Mouse (Mus musculus): ENCODE data around the gene Csnk2b.

Gene Csnk2b

GRCm38 (mm10) chr17:35121871-35122303 is at the start of gene Csnk2b:
Csnk2b (minus strand) TSS chr17:35122053.
- DNase-seq (ENCODE audit: extremely low read depth, insufficient read length, low spot score) = no peak

GRCm38 (mm10) chr17:35168541-35169207 is 46.8 kb upstream of the Csnk2b start:
- no peak for DNase-seq (ENCODE audit: extremely low read depth, insufficient read length, low spot score)

DNA sequence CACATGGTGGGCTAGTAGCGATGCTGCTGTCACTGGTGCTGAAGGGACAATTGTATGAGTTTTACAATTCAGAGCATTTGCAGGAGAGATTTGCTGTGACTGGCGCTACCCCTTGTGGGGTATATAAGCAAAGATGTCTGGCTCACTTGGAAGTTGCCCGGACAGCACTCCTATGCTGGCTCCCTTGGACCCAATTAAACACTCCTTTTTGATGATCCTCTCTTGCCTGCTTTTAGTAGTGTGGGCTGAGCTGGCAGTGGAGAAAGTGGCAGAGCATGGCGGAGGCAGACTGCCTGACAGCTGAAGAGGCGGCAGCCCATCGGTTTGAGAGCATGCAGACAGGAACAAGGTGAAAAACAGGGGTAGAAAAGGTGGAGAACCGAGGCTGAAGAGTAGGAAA is 45.9 kb upstream of the Csnk2b start:
- no peak for DNase-seq (ENCODE audit: extremely low read depth, insufficient read length, low spot score)

DNA sequence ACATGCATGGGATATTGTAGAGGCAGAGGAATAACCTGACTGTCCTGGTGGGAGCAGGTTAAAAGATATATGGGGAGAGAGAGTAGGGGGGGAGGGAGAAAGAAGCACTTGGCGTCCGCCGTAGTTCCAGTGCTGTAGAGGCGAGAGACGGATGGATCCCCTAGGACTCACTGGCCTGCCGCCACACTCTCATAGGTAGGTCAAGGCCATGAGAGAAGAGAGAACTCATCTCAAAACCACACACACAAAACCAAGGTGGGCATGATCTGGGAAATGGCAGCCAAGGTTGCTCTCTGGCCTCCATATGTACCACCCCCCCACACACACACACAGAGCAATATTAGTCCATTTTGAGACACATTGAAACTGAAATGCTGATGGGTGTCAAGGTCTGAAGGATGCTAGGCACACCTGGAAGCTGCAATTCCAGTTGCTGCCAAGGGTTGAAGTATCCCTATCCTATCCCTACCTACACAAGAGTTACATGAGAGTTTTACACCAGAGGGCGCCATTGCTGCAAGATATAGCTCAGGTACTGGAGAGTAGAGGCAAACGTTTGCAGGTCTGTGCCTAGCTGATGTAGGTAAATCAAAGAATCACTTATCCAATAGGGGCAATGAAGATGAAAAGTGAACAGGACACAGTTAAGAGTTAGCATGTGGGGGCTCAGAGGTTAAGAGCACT is 44.6 kb upstream of the Csnk2b start:
- DNase-seq (ENCODE audit: extremely low read depth, insufficient read length, low spot score) = no peak

DNA sequence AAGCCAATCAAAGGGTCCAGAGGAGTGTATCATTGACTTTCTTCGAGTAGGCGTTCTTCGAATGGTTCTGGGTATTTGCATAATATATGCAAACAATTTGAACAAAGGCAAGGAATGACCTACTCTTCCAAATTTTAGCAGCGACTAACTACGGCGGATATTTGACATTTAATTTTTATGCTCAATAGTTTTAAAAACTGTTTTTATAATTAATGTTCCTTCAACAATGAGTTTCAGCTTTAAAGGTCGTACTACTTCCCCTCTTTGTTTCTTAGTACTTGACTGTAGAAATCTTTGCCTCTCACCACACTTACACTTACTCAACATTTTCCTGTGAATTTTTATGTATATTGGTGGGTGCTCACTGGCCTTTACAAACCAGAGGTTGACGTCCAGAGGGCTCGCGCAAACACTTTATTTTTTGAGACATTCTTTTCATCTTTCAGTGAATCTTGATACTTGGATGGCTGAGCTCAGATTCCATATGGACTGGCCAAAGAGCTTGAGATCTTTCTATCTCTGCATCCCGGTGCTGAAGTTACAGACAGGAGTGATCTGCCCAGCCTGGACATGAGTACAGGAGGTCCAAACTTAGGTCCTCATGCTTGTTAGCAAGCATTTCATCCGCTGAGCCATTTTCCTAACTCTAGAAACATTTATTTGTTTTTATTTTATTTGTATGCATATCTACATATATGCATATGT is 43.8 kb upstream of the Csnk2b start:
- DNase-seq (ENCODE audit: extremely low read depth, insufficient read length, low spot score) = no peak

- peak; percentile 99 for DNase-seq (ENCODE audit: extremely low read depth, insufficient read length, low spot score)
Measured at GRCm38 (mm10) chr17:35164568-35165450, 43.0 kb upstream of the Csnk2b start, which contains the start of gene Prrc2a. Prrc2a (minus strand) TSS chr17:35164897.

DNA sequence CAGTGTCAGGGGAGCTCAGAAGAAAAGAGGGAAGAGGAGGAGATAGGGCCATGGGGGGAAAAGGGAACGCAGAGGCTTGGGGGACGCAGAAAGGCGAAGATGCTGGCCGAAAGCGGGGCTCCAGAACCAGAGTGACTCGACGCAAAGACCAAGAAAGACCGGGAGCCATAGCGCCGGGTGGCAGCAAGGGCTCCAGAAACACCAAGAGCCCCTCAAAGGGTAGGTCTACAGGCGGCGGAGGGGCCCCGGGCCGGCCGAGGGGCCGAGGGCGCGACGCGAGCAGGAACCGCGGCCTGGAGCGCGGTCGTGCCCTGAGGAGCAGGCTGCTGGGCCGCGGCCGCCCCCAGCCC is 42.3 kb upstream of the Csnk2b start:
- no peak for DNase-seq (ENCODE audit: extremely low read depth, insufficient read length, low spot score)

- DNase-seq (ENCODE audit: extremely low read depth, insufficient read length, low spot score) = no peak
Measured at GRCm38 (mm10) chr17:35163326-35164081, 41.7 kb upstream of the Csnk2b start.

DNA sequence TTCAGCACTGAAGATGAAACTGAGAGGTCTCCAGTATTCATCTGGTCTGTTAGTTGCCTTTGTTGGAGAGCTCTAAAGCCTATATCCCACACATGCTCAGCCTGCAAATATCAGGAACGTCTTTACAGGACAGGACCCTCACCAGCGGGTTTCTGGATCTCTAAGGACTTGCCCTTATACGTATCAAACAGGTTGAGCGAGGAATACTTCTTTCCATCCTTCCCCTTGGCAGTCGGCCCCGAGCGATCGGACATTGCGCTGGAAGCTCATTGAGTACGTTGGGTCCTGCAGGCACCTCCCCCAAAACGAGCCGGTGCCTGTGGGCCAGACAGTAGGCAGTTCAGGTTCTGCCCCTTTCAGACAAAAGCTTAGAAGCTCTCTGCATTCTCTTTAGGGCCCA is 40.9 kb upstream of the Csnk2b start:
- DNase-seq (ENCODE audit: extremely low read depth, insufficient read length, low spot score) = no peak

DNA sequence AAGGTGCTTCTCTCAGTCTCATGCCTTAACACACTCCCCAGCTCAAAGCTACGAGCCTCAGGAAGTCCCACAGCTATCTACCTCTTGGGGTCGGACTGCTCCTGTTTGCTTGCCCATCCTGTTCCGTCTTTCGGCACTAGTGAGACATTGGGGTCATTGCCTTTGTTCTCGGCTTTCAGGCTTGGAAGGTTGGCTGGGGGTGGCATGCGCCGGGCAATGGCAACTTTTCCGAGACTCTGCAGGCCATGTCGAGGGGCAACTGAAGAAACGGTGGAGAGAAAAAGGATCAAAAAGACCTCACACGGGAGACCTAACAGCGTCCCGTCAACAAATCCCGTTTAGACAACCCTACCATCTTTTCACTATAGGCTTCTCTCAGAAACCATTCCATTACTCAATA is 40.3 kb upstream of the Csnk2b start:
- no peak for DNase-seq (ENCODE audit: extremely low read depth, insufficient read length, low spot score)

GRCm38 (mm10) chr17:35161421-35161820 is 39.6 kb upstream of the Csnk2b start:
- DNase-seq (ENCODE audit: extremely low read depth, insufficient read length, low spot score) = no peak

DNA sequence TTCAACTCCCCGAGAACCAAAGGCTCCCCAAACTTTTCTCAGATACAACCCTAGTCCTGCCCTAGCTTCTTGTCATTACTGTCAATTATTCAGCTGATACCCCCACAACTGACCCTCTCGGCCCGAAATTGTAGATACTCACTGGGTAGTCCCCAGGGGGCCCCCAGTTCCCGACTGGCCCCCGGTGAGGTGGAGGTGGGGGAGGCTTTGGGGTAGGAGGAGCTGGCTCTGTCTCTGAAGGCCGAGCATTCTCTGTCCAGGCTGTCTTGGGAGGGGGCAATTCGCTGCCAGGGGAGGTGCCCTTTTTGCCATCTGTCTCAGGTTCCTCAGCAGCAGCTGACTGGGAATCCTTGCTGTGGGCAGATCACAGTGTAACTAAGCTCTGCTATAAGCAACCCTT is 37.8 kb upstream of the Csnk2b start:
- DNase-seq (ENCODE audit: extremely low read depth, insufficient read length, low spot score) = no peak

GRCm38 (mm10) chr17:35158850-35159593 is 37.2 kb upstream of the Csnk2b start:
- no peak for DNase-seq (ENCODE audit: extremely low read depth, insufficient read length, low spot score)

DNA sequence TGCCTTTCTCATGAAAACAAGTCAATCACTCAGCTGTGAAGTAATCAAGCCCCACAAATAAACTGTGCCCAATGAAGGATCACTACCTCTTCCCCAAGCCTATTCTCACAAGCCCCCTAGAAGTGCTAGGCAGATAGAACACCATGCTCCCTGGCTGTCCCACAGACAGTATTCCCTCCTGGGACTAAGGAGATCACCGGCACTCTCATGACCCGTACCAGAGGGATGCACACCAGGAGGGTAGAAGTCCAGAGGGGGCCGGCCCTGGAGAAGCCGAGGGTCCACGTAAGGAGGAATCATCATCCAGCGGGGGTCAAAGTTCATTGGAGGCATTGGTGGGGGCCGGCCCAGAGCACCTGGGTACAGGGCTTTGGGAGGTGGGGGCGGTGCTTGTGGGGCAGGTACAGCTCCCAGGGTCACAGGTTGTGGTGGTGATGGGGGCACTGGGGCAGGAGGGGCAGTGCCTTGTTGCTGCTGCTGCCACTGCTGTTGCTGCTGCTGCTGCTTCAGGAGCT is 35.9 kb upstream of the Csnk2b start:
- DNase-seq (ENCODE audit: extremely low read depth, insufficient read length, low spot score) = no peak

DNA sequence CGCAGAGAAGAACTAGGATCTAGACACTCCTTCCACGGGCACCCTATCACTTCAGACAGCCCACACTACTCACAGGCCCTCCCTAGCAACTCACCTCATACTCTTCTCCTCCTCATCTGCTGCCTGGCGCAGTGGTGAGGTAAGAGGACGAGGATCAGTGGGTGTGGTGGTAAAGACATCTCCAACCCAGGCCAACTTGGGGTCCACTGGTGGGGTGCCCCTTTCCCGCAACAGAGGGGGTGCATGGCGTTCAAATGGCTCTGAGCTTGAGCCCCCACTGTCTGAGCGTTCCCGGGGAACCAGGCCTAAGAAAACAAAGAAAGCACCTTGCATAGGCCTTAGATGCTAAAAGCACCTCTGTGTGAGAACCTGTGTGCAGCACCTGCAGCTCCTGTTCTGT is 35.4 kb upstream of the Csnk2b start:
- DNase-seq (ENCODE audit: extremely low read depth, insufficient read length, low spot score) = no peak

GRCm38 (mm10) chr17:35156461-35157200 is 34.8 kb upstream of the Csnk2b start:
- DNase-seq (ENCODE audit: extremely low read depth, insufficient read length, low spot score) = no peak

DNA sequence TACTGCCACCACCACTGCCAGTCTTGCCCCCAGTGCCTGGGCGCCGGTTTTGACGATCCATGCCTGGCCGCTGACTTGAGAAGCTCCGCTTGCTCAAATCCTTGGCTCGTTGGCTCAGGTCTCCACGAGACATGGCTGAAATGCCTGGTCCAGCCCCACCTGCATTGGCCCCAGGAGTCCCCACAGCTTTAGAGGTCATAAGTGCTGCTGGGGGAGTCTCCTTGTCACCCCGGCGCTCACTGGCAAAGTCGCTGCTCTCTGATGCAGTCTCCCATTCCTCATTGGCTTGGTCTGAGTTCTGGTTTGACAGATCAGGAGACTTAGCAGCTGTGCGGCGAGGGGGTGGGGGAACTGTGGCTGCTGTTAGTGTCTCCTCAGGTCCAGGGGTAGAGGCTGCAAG is 33.6 kb upstream of the Csnk2b start:
- DNase-seq (ENCODE audit: extremely low read depth, insufficient read length, low spot score) = no peak

DNA sequence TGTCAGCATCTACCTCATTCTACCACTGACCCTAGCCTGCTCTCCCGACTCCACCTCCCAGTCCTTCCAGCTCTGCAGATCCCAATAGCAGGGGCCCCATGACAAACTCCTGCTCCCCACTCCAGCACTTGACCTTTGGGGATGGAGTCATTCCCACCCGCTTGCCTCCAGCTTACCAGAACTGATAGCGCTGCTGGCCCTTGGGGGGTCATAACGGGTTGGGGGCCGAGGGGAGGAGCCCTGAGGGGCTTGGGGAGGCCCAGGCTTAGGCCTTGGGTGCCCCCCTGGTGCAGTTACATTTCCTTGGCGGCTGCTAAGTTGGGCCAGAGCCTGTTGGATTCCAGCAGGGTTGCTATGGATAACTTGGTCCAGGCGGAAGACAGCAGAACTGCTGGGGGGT is 32.8 kb upstream of the Csnk2b start:
- no peak for DNase-seq (ENCODE audit: extremely low read depth, insufficient read length, low spot score)

DNA sequence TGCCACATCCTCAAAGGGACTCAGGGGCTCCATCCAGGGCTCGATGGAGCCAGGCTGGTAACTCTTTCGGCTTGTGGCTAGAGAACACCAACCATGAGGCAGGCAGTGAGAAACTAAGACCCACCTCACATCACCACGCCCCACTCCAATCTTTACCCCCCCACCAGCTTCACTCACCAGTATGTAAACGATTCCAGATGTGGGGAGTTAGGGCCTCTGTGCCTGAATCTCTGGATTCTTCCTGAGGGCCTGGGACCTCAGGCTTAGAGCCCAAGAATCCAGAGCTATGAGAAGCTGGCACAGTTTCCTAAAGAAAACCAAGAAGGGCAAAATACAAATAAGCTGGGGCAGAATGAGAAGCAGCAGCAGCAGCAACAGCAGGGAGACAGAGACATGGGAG is 32.1 kb upstream of the Csnk2b start:
- DNase-seq (ENCODE audit: extremely low read depth, insufficient read length, low spot score) = no peak

Data from 3134 (cell line).